Mouse (Mus musculus) B cell, adult 2 months (primary cell): ENCODE measurements around the gene Myom1.

Experiments
- DNase-seq, 2 experiments: peaks; one replicate each; pipeline ENCODE4 v3.0.0; 2022

Gene Myom1

DNA sequence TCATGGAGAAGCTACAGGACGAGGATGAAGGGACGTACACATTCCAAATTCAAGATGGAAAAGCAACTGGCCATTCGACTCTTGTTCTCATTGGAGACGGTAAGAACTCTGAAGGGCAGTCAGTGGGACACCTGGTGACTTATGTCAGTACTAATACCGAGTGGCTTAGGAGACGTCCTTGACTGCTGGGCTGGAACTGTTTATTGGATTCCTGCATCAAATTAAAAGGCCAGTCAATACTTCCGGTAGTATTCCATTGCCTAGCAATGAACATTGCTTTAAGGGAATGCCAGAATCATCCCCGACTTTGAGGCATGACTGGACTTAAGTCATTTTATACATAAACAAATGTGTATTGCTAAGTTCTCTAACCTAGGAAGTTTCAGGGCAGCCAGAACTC lies 103.8 kb downstream of the Myom1 start:
- DNase-seq, result no peak

DNA sequence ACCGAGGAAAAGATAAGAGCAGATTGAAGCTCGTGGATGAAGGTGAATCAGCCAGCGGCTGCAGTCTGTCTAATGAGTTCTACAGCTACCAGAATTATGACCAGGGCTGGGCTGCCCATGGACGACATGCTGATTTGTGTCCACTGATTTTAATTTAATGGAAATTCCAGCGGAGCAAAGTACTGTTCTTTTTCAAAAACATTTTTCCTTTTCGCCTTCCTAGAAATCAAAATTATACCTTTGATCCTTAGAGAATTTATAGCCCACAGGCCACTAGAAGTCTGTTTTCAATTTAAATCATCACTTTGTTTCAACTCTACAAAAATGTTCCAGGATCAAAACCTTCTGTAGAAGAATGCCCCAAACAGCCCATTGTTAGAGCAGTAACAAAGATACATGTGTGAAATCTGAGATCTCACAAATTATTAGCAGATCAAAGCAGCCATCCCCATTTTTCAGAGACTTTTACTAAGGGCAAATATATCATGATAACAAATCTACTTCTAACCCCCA lies 108.4 kb downstream of the Myom1 start:
- DNase-seq, result no peak

DNA sequence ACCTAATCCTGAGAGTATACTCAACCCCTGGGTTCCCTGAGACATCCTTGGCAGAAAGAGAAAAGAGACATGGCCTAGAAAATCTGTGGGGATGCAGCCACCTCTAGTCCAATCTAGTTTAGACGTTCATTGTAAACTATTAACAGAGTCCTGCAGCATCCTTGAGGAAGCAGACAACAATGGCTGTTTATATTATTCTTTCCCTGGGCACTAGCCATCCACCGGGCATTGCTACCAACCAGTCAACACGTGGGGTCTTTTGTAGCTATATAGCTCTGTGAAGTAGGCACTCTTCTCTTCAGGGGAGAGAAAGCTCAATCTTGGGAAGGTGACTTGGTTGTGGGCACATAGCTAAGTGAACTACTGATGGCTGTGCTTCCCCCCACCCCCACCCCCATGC lies 110.3 kb downstream of the Myom1 start:
- no peak for DNase-seq

DNA sequence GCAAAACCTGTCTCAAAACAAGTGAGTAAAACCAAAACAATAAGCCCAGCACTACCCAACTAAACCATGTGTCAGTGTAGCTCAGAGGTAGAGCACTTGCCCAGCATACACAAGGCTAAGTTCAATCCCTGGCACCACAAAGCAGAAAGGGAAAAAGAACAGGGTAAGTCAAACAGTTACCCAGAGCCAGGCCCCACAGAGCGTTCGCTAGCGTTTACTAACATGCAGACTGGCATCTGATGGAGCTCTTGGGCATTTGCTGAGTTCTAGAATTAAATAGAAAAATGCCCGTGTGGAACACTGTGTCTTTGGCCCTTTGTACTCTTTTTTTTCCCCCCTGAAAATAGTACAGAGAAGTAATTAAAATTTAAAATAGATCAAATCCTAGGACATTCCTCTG lies 111.8 kb downstream of the Myom1 start:
- DNase-seq, result no peak

DNA sequence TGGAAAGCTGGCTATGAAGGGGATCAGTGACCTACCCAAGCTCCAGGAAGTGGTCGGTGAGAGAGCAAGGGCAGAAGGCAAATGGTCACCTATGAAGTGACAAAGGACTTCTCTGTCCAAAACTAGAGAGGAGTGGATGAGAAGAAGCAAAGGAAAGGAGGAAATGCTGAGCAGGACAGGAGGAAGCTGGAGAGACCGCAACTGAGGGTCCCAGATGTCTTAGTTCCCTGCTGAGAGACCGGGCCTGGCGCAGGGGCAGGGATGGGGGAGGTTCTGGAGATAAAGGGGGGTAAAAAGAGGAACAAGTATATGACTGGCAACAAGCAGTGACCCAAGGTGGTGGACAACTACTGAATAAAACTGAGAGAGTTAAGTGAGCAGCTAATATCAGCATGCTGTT lies 115.5 kb downstream of the Myom1 start:
- DNase-seq, result no peak

DNA sequence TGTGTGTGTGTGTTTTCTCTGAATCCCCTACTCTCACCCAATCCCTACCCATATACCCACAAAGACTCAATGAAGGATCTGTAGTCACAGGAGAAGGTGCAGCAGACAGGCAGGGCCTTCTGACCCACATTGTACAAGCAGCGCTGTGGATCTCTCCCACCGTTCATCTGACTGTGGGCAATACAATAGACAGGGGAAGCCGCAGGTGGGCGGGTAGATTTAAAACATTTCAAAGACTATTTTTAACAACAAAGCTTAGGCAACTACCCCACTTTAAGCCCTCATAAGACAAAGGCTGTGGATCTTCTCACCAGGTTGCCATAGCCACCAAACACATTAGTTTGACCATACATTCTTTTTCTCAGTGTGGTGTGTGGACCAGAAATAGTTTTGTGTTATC lies 116.2 kb downstream of the Myom1 start:
- DNase-seq, result no peak

DNA sequence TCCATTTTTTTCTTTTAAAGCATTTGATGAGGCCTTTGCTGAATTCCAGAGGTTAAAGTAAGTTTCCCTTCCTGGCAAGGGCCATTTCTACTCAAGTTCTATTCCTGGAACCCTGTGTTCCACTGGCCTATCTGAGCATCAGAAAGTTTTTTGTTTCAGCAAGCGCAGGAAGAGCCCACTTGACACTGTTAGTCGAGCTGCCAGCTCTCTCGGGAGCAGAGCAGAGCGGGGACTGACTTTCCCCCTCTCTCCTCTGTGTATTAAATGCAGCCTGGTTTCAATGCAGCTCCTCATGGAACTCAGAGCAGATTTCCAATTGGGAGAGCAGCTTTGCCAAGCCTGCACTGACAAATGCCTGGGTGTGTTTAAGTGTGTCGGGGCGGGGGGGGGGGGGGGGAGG lies 118.2 kb downstream of the Myom1 start:
- DNase-seq, result no peak

DNA sequence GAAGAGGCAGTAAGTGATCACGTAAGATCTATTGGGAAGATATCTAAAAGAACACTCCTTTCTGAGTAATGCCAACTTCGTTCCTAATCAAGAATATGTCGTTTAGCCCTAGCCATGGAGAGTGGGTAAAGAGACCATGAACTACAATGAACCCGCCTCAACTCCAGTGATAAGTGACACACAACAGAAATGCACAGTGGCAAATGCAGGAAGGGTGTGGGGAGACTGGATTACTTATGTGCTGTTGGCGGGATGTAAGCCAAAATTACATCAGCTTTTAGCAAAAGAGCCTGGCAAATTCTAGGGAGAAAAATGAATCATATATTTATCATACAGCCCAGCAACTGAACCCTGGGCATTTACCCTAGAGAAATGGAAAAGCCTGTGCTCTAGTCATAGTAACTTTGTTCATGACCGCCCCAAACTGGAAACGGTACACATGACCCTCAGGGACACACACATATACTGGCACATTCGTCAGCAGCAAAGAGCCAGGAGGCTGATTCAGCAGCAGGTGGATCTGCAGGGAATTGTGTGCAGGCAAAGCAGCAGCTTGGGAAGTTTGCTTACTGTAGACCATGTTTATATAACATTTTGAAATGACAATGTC lies 121.7 kb downstream of the Myom1 start:
- DNase-seq, result no peak

DNA sequence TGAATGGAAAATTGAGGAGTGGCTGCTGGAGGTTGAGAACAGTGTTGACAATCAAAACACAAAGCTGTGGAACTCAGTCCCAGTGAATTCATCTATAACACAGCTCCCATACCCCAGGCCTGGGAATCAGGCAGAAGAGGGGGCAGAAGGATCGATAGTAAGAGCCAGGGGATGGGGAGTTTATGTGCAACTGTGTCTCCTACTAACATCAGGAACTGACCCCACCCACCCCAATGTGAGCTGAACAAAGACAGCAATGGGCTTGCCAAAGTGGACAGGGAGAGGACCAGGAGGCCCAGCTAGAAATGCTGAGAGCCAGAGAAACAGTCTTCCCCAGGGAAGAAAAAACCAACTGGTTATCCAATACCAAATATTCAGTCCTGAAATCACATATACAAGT lies 122.2 kb downstream of the Myom1 start:
- no peak for DNase-seq

DNA sequence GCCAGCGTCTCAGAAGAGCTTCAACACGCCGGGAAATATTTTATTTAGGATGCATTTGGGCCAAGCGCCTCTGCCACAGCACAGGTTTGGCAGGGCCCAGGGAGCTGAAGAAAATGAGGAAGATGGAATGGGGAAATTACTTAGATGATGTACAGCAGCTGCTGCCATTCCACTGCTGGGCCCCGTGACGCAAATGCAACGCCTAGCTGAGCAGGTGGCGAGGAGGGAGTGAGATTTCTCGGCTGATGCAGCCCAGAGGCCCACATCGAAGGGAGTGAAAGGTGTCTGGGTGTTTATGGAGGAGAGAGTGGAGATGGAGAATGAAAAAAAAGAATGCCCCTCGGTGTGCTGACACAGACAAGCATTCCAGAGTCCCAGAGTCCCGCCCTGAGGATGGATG lies 123.1 kb downstream of the Myom1 start:
- DNase-seq, result peak; percentile 62 to 63

DNA sequence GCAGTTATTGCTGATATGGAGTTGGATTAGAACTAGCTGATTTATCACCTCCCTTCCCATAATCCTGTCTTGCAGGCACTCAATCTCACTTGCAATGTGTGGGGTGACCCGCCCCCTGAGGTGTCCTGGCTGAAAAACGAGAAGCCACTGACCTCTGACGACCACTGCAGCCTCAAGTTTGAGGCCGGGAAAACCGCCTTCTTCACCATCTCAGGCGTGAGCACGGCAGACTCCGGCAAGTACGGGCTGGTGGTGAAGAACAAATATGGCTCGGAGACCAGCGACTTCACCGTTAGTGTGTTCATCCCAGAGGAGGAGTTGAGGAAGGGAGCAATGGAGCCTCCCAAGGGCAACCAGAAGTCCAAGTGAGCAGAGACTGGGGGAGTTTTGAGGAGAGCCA lies 123.6 kb downstream of the Myom1 start:
- DNase-seq, result no peak

DNA sequence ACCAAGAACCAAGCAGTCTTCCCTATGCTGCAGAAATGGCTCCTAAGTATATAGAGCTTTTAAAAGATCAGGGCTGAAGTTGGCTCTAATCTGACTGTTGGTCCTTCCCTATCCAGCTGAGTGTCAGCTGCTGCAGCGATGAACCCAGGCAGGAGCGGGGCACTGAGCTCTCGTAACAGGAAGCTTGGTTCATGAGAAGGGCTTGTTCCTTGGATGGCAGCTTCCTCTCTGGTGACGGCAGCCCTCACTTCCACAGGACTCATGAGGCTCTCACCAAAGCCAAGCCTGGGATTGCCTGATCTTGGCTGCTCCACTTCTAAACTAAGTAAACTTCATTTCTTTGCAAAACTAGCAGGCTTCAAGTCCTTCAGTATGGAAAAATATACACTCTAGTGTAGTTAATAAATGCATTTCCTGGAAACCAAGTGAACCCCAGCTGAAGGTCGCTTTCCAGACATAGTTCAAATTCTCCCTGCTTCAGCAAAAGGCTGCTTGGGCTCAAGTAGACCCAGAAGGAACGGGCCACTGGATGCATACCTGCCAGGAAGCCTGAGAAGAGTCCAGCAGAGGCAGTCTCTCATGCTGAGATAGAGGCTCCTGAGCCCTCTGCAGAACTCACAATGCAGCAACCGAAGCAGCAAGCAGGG lies 125.2 kb downstream of the Myom1 start:
- no peak for DNase-seq

DNA sequence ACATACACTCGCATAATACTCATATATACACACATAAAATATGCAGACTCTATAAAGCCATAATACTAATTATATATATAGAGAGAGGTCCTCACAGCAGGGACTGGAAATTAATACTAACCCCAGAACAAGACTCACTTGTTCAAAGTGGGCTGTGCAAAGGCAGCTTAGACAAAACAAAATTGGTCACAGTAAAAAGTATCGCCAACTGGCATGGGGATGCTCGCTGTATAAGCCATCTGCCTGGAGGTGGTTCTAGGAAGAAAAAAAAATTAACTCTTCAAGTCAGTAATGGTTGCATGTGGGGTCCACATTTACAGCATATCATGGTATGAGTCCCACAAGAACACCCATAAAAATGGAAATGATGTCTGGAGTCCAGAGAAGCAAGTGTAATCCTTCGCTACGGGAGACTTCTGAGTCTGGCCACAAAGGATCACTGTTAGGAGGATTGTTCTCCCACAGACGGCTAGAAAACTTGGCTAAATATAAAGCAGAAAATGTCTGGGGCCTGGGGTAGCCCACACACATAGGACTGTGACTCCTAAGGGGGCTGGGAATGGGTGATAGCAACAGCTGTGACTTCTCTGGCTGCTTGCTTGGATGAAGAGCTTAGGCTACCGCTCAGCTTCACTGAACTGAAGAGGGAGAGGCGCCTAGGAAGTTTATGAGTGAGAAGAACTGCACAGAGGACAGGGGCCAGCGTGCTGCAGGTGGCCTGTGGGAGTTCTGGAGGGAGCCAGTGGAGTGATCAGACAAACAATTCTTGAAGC lies 127.2 kb downstream of the Myom1 start:
- no peak for DNase-seq

DNA sequence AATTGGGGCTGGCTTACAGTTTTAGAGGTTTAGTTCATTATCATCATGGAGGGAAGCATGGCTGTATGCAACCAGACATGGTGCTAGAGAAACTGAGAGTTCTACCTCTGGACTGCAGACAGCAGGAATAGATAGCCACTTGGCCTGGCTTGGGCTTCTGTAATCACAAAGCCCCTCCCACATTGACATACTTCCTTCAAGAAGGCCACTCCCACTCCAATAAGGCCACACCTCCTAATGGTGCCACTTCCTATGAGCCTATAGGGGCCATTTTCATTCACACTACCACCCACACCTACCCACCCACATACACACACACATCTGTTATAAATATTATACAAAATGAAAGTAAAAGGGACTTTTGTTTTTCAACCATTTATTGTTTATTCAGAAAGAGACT lies 129.8 kb downstream of the Myom1 start:
- DNase-seq, result peak; percentile 50 to 53

DNA sequence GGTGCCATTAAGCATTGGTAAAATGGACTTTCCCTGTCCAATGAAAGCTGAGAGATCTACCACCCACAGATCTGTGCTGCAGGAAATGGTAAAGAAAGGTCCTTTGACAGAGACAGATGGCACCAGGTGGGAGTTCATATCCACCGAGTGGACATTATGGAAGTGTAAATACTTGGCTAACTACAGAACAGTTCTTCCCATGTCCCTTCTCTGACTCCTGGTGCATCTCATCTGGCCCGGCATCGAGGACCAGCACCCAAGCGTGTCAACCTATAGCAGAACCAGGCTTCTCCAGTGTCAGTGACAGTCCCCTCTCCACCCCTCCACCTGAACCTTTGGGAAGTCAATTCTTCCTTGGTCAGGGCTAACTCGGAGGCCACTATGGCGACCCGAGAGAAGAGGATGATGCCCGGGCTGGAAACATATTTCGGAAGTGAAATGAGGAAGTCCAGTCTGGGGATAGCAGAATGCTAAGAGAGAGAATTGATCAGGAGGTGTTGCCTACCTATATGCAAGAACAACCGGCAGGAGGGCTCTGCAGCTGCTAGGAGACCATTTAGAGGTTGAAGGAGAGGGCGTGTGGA lies 130.5 kb downstream of the Myom1 start:
- peak; percentile 25 to 32 for DNase-seq

DNA sequence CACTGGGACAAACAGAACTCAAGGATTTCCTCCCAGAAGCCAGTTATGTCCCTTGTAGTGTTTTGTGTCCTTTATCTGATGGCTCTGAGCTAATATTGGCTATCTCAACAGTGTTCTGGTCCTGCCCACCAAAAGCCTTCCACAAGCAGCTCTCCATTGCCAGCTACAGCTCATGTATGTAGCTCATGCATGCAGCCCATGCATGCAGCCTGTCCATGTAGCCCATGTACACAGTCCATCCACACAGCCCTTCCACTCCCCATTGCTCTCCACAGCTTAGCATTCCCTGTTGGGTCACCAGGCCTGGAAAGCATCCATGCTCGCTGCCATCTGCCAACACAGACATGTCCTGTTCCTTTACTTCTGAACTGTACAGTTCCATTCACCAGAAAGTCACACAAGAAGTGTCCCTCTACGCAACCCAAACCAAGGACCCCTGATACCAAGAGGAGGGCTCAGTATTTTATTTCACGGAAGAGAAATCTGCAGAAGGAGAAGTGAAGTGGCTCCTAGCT lies 132.1 kb downstream of the Myom1 start:
- DNase-seq, result no peak

DNA sequence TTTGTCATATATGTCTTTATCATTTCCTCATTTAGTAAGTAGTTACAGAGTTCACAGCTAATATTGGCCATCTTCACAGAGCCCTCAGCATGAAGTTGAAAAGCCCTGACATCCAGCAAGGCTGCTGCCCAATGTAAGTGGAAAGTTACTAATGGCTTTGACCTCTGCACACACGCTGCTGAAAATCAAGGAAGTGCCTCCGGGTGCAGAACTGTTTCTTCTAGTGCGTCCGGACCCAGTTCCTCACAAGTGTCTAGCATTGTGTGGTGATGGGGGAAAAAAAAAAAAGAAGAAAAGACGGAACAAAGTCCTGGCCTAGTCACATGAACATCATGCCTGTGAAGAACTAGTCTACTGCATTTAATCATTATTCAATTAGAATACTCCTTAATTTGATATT lies 132.7 kb downstream of the Myom1 start:
- DNase-seq, result no peak

DNA sequence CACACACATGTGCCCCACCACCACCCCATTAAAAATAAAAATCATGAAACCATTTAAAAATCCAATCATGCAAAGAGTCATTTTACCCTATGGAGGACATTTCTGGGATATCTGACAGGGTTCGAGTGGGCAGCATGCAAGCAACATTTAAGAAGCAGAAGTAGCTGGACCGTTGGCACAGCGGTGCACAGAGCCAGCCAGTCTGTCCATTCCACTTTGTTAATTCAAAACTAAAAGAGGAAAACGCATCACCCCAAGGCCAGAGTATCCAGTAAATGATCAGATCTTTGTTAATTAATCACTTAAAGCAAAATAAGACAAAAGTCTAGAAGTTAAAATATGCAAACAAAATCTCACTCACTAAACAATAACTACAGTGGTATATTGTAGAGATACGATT lies 133.4 kb downstream of the Myom1 start:
- DNase-seq, result no peak

DNA sequence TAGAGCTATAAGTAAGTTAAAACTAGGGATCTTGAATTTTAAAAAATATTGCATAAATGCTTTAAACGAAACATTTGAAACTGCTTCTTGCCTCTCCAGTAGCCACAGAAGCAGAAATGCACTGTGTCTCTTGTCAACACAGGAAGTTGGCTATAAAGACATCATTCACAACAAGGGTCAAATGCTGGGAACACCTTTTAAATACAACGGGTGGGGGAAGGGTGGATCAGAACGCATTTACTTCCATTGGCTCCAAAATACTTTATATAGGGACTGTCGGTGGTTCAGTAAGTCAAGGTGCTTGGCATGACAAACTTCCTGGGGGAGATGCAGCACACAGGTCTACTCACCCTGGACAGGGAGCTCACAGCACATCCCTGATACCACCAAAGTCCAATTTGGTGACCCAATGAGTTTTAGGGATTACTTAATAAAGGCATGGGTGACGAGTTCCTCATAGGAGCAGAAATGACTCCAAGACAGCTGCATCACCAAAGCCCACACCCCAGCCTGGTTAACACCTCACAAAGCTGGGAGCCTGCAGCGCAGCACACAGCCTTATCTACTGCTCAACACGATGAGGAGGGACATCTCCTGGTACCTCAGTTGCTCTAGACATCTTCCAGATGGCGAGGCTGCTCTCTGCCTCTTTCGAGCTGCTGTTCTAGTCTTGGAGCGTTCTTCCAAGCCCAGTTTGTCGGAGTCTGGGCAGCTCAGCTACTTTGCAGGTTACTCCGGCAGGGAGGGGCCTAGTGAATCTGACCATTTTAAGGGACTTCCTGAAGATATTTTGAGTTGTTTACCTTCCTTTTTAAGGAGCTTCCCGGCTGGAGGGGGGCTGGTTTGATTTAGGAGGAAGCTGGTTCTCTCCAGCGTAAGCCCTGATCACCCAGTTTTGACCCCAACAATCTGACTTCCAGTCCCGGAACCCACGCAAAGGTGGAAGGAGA lies 134.2 kb downstream of the Myom1 start:
- no peak for DNase-seq

DNA sequence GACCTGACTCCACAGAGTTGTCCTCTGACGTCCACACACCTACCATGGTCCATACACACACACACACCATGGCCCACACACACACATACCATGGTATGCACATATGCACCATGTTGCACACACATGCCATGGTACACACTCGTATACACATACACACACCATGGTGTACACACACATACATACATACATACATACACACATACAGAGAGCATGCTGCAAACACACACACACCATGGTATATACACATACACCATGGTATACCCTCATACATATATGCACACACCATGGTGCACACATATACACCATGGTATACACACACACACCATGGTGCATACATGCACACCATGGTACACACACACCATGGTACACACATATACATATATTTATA lies 134.9 kb downstream of the Myom1 start:
- no peak for DNase-seq

DNA sequence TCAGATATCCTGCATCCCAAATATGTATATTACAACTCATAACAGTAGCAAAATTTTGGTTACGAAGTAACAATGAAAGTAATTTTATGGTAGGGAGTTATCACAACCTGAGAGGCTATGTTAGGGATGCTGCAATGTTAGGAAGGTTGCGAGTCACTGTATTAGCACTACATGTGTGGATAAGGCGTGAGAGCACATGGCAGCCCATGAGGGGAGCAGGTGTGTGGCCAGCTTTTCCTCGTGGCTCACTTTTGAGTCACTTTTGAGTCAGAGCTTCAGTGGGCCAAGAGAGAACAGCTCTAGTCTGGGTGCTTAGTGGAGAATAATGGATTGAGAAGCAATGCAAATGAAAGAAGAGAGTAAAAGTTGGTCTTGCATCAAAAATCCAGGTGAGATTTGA lies 139.6 kb downstream of the Myom1 start:
- DNase-seq, result no peak

DNA sequence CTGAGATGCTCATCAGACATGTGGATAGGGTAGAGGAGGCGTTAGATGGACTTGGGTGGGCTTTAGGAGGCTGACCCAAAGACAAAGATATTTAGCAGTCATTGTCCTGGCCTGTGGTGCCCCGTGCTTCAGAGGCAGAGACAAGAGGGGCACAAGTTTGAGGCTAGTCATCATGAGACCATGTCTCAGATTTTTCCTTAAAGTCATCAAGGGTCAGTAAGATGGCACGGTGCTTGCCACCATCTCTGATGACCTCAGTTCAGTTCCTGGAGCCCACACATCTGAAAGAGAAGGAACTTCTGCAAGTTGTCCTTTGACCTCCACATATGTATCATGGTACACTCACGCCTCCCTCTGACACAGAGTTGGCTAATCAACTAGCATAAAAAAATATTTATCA lies 140.7 kb downstream of the Myom1 start:
- DNase-seq, result no peak
